Mouse (Mus musculus) brain, embryonic 14.5 days (tissue): ENCODE data around the gene Gm20708.

ENCODE experiments used
- CTCF ChIP-seq: fragments of 200-500 bp; IDR thresholded peaks from 2 replicates; pipeline ENCODE4 v1.5.1; 2012; ENCODE audit warnings: inconsistent platforms, mild to moderate bottlenecking, moderate library complexity, borderline replicate concordance; ENCODE audit not compliant: insufficient read depth, insufficient read length; ENCODE audit errors: extremely low read depth
- POLR2A ChIP-seq: fragments of 200-500 bp; IDR thresholded peaks from 2 replicates; pipeline ENCODE4 v1.6.1; 2012; ENCODE audit warnings: mild to moderate bottlenecking, inconsistent platforms, borderline replicate concordance; ENCODE audit not compliant: poor library complexity, insufficient read depth, insufficient read length, severe bottlenecking; ENCODE audit errors: extremely low read depth

GRCm38 (mm10) chr11:117797511-117798159 lies 11.8 kb upstream of the Gm20708 start, which contains the start of gene 6030468B19Rik:
- TF ChIP-seq CTCF, result no peak
- no peak for TF ChIP-seq POLR2A
